Mouse (Mus musculus): ENCODE data around the gene Gm10563. TPM values are rescaled to one million over a fixed set of nuclear protein-coding genes. Genes with fewer than 3 reads are reported as not detected.

Gene Gm10563
- total and polyA plus RNA-seq, 3 experiments = not detected

DNA sequence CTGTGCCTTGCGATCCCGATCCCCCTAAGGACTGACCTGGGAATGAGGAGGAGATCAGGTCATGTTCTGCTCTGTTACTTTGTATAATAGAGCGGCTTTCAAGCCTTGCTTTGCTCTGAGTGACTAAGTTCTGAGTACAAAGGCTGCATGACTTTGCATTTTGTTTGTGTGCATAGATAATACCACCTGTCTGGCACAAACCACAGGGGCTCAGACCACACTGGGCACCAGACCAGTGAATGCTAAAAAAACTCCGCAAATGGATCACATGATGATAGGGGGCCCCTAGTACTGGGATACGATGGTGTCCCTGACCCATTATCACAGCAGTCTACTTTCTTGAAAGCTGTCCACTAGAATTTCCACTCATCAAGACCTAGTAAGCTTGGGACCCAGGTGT lies 48.6 kb downstream of the Gm10563 start:
- Histone ChIP-seq H3K79me2 (replicated peaks; ENCODE audit: control insufficient read depth, insufficient read depth, low read length) (no peaks in the 10 kb centered on the region), H3K27ac (no peak overlapping the region), H3K4me3 (no peak overlapping the region), H3K4me1 (ENCODE audit: control insufficient read depth, insufficient read depth, low read length) (no peaks in the 10 kb centered on the region), H3K9ac (ENCODE audit: low read depth, low read length) (no peak overlapping the region), H3K27me3 (ENCODE audit: control insufficient read depth, insufficient read depth, low read length) (no peaks in the 10 kb centered on the region), H3K36me3 (ENCODE audit: control insufficient read depth, insufficient read depth, low read length) (no peaks in the 10 kb centered on the region)
- no peak for DNase-seq
- 76% methylated on average over 5 of the region's 5 CpGs for WGBS
- TF ChIP-seq EP300 (IDR thresholded peaks at IDR 0.05; ENCODE audit: insufficient read depth, low read depth, low read length) = no peak
- TF ChIP-seq CTCF (IDR thresholded peaks at IDR 0.05) = no peak
- no peak for TF ChIP-seq POLR2A (IDR thresholded peaks at IDR 0.05; ENCODE audit: insufficient read depth, low read depth, low read length)
- intact Hi-C loops (cut with DNase I) = no loop called here

DNA sequence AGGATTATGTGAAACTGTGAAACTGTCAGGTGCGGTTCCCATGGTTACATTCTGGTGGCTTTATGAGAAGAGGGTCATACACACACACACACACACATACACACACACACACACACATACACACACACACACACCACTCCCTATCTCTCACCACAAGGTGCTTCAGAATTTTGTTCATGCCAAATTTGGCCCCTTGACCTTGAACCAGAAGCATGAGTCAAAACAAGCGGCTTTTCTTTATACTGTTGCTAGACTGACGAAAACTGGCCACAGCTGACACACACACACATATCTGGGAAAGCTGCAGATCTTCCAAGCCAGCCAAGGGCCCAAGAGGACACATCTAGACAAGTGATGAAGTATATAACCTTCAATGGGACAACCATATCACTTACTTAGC lies 49.4 kb downstream of the Gm10563 start:
- H3K27me3 ChIP-seq (ENCODE audit: control insufficient read depth, insufficient read depth, low read length) = no peaks in the 10 kb centered on the region
- no peak overlapping the region for H3K9ac ChIP-seq (ENCODE audit: low read depth, low read length)
- no peaks in the 10 kb centered on the region for H3K4me1 ChIP-seq (ENCODE audit: control insufficient read depth, insufficient read depth, low read length)
- H3K27ac ChIP-seq = no peak overlapping the region
- no peak for DNase-seq
- TF ChIP-seq POLR2A (IDR thresholded peaks at IDR 0.05; ENCODE audit: insufficient read depth, low read depth, low read length) (no peak), EP300 (IDR thresholded peaks at IDR 0.05; ENCODE audit: insufficient read depth, low read depth, low read length) (no peak)
- H3K79me2 ChIP-seq (replicated peaks; ENCODE audit: control insufficient read depth, insufficient read depth, low read length) = no peaks in the 10 kb centered on the region
- intact Hi-C loops (cut with DNase I) = no loop called here
- 70% methylated on average over 3 of the region's 3 CpGs for WGBS
- H3K4me3 ChIP-seq = no peak overlapping the region
- no peaks in the 10 kb centered on the region for H3K36me3 ChIP-seq (ENCODE audit: control insufficient read depth, insufficient read depth, low read length)

DNA sequence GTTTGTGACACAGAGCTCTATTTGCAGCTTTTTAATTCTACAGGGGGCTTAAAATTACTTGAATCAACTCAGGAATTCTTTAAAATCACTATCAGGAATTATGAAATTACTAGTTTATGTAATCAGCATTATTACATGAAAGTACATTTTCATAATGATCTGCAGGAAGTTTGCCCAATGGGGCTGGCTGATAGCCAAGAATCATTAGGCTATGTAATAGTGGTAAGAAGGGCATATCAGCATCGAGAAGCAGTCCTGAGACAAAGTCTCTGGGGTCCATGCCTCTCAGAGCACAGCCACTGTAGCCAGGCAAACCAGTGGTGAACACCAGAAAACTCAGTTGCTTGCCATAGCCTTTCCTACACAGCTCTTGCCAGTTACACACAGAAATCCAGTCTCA lies 51.4 kb downstream of the Gm10563 start:
- intact Hi-C loops (cut with DNase I) = no loop called here
- Histone ChIP-seq H3K27me3 (ENCODE audit: control insufficient read depth, insufficient read depth, low read length) (no peaks in the 10 kb centered on the region), H3K79me2 (replicated peaks; ENCODE audit: control insufficient read depth, insufficient read depth, low read length) (no peaks in the 10 kb centered on the region), H3K36me3 (ENCODE audit: control insufficient read depth, insufficient read depth, low read length) (no peaks in the 10 kb centered on the region), H3K4me3 (no peak overlapping the region), H3K27ac (no peak overlapping the region), H3K9ac (ENCODE audit: low read depth, low read length) (no peak overlapping the region), H3K4me1 (ENCODE audit: control insufficient read depth, insufficient read depth, low read length) (no peaks in the 10 kb centered on the region)
- TF ChIP-seq EP300 (IDR thresholded peaks at IDR 0.05; ENCODE audit: insufficient read depth, low read depth, low read length) = no peak
- no peak for TF ChIP-seq POLR2A (IDR thresholded peaks at IDR 0.05; ENCODE audit: insufficient read depth, low read depth, low read length)
- no peak for TF ChIP-seq CTCF (IDR thresholded peaks at IDR 0.05)
- DNase-seq = no peak
- WGBS = 54% methylated on average over 1 of the region's 1 CpGs

DNA sequence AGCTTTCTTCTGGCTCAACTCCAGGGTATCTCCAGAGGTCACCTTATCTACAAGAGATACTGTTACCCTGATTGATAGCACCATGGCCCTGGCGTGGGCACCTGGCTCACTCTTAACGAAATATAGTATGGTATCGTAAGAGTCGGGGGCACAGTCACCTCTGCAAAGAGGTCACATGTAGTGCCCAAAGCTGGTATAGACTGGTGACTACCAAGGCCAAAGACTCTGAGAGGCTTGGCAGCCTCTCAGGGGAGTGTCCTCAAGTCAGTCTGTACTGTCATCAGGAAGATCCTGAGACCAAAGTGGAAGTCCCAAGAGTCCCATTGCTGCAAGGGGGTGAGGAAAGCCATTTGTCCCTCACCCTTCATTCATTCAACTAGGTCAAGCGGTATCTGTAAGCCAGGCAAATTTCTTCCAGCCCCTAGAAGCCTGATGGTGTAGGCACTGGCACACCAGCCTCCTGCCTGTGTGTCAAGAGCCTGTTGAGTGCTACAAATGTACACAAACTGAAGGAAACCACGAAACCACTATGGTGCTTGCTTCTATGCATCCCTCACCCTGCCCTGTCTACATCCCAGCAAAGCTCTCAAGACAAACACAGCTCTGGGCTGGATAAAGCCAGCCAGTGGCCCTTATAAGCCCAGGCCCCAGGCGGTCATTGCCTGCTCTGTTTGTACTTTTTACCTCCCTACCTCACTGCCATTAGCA lies 54.0 kb downstream of the Gm10563 start:
- no peak for TF ChIP-seq CTCF (IDR thresholded peaks at IDR 0.05)
- TF ChIP-seq EP300 (IDR thresholded peaks at IDR 0.05; ENCODE audit: insufficient read depth, low read depth, low read length) = no peak
- TF ChIP-seq POLR2A (IDR thresholded peaks at IDR 0.05; ENCODE audit: insufficient read depth, low read depth, low read length) = no peak
- intact Hi-C loops (cut with DNase I) = no loop called here
- Histone ChIP-seq H3K27me3 (ENCODE audit: control insufficient read depth, insufficient read depth, low read length) (no peaks in the 10 kb centered on the region), H3K4me3 (no peak overlapping the region), H3K4me1 (ENCODE audit: control insufficient read depth, insufficient read depth, low read length) (no peaks in the 10 kb centered on the region), H3K36me3 (ENCODE audit: control insufficient read depth, insufficient read depth, low read length) (no peaks in the 10 kb centered on the region), H3K79me2 (replicated peaks; ENCODE audit: control insufficient read depth, insufficient read depth, low read length) (no peaks in the 10 kb centered on the region), H3K27ac (no peak overlapping the region), H3K9ac (ENCODE audit: low read depth, low read length) (no peak overlapping the region)
- DNase-seq = no peak
- WGBS = 70% methylated on average over 7 of the region's 7 CpGs

DNA sequence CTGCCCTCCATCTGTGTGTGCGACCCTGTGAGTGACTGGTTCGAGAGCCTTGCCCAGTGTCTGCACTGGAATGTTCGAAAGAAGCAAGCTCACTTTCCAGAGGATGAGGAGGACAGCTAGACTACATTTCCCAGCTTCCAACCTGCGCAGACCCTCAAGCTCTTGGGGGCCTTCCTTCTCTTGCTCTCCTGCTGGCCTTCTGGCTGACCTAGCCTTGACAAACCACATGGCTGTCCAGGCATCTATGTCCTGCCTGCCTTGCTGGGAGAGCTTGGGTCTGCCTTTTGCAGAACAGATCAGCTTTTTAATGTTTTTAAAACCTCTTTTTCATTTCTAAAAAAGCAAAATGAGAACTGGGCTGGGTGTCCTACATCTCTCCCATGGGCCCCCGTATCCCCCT lies 55.9 kb downstream of the Gm10563 start:
- H3K9ac ChIP-seq (ENCODE audit: low read depth, low read length) = no peak overlapping the region
- no peaks in the 10 kb centered on the region for H3K4me1 ChIP-seq (ENCODE audit: control insufficient read depth, insufficient read depth, low read length)
- no peaks in the 10 kb centered on the region for H3K27me3 ChIP-seq (ENCODE audit: control insufficient read depth, insufficient read depth, low read length)
- intact Hi-C loops (cut with DNase I) = no loop called here
- whole genome bisulfite sequencing = 93% methylated on average over 5 of the region's 5 CpGs
- no peaks in the 10 kb centered on the region for H3K36me3 ChIP-seq (ENCODE audit: control insufficient read depth, insufficient read depth, low read length)
- no peak for TF ChIP-seq CTCF (IDR thresholded peaks at IDR 0.05)
- no peak for TF ChIP-seq POLR2A (IDR thresholded peaks at IDR 0.05; ENCODE audit: insufficient read depth, low read depth, low read length)
- no peak for TF ChIP-seq EP300 (IDR thresholded peaks at IDR 0.05; ENCODE audit: insufficient read depth, low read depth, low read length)
- DNase-seq = no peak
- H3K4me3 ChIP-seq = no peak overlapping the region
- no peak overlapping the region for H3K27ac ChIP-seq
- H3K79me2 ChIP-seq (replicated peaks; ENCODE audit: control insufficient read depth, insufficient read depth, low read length) = no peaks in the 10 kb centered on the region

DNA sequence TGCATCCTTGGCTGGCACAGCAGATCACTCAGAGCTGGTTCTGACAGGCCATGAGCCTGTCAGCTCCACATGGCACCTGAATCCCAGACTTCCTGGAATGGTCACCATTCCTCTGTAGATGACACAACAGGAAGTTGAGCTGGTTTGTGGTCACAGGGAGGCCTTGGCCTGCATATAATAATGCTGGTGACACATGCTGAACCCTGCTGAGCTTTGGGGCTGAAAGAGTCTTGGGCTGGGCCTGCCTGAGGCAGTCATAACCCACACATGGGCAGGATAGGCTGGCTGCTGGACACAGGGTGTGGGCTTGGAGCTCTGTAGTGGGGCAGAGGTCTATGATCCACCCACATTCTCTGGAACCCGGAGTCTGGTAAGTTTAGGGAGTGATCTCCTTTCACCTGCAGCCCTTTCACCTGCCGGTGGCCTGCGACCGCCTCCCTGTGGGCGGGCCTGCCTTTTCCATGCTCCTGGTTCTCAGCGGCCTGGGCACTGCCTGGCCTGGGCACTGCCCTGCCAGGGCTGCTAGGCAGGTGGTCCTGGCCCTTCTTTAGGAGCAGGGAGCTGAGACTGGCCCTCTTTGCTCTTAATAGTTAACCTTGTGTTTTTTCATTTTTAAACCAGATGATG lies 62.8 kb downstream of the Gm10563 start:
- Histone ChIP-seq H3K27ac (no peak overlapping the region), H3K36me3 (ENCODE audit: control insufficient read depth, insufficient read depth, low read length) (no peaks in the 10 kb centered on the region), H3K9ac (ENCODE audit: low read depth, low read length) (no peak overlapping the region), H3K4me1 (ENCODE audit: control insufficient read depth, insufficient read depth, low read length) (peaks cover 2% of the 10 kb centered on the region), H3K79me2 (replicated peaks; ENCODE audit: control insufficient read depth, insufficient read depth, low read length) (no peaks in the 10 kb centered on the region), H3K27me3 (ENCODE audit: control insufficient read depth, insufficient read depth, low read length) (no peaks in the 10 kb centered on the region), H3K4me3 (no peak overlapping the region)
- DNase-seq = no peak
- intact Hi-C loops (cut with DNase I) = no loop called here
- TF ChIP-seq POLR2A (IDR thresholded peaks at IDR 0.05; ENCODE audit: insufficient read depth, low read depth, low read length) (no peak), CTCF (IDR thresholded peaks at IDR 0.05) (no peak), EP300 (IDR thresholded peaks at IDR 0.05; ENCODE audit: insufficient read depth, low read depth, low read length) (no peak)
- 95% methylated on average over 6 of the region's 6 CpGs for WGBS
